Mouse (Mus musculus) erythroblast, embryonic 14.5 days (primary cell): Measurements from ENCODE around the gene Cacna2d3. TPM values are rescaled to one million over a fixed set of nuclear protein-coding genes. Genes with fewer than 3 reads are reported as not detected.

Experiments
- H3K27me3 ChIP-seq: 2 replicates; pipeline ENCODE4 v1.6.1; 2012; ENCODE audit warnings: inconsistent platforms; ENCODE audit not compliant: control insufficient read depth
- H3K36me3 ChIP-seq: 2 replicates; pipeline ENCODE4 v1.6.1; 2012; ENCODE audit warnings: mild to moderate bottlenecking, inconsistent platforms; ENCODE audit not compliant: control insufficient read depth
- H3K4me1 ChIP-seq: 2 replicates; pipeline ENCODE4 v1.6.1; 2012; ENCODE audit warnings: inconsistent platforms; ENCODE audit not compliant: control insufficient read depth
- H3K4me3 ChIP-seq: replicated peaks from 2 replicates; pipeline ENCODE3; 2012; ENCODE audit warnings: moderate library complexity, mild to moderate bottlenecking, inconsistent platforms
- H3K9me3 ChIP-seq: 2 replicates; pipeline ENCODE4 v1.6.1; 2012; ENCODE audit warnings: low read length, inconsistent platforms, mixed read lengths; ENCODE audit not compliant: control insufficient read depth
- GATA1 ChIP-seq: IDR thresholded peaks from 2 replicates; pipeline ENCODE4 v1.6.1; 2012; ENCODE audit warnings: low read length, inconsistent platforms, mixed read lengths
- TAL1 ChIP-seq: IDR thresholded peaks from 3 replicates; pipeline ENCODE4 v1.6.1; 2012; ENCODE audit warnings: low read length, inconsistent platforms, mixed read lengths
- polyA plus RNA-seq: library from polyadenylated mRNA; stranded (reverse); fragments of >175 nt; gene quantifications from 2 replicates; pipeline ENCODE4 v1.2.3, GENCODE M21; 2012

Cacna2d3 gene
- polyA plus RNA-seq, 1 experiment = 0.14 TPM

DNA sequence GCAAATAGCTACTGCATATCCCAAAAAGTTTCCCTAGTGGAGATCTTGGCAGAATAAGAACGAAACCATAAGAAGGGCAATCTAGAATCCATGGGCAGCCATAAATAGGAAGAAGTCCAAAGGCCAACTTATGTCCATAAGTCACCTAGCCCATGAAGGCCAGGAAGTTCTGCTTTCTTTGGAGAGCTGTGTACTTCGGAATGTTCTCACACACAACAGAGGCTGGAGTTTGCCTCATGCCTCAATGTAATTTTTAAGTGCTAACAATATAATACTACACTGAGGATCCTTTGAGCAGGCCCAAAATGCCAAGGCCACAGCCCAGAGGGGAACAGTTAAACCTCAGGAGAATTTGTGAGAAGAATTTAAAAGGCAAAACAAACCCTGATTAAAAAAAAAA lies 257.4 kb downstream of the Cacna2d3 start:
- H3K9me3 ChIP-seq = peaks cover 2% of the 10 kb centered on the region; the same call in 1 of the 2 replicates
- no peaks in the 10 kb centered on the region for H3K4me1 ChIP-seq
- H3K36me3 ChIP-seq = no peaks in the 10 kb centered on the region
- TF ChIP-seq GATA1 = no peak
- no peak for TF ChIP-seq TAL1
- H3K4me3 ChIP-seq = no peak overlapping the region
- no peaks in the 10 kb centered on the region for H3K27me3 ChIP-seq

DNA sequence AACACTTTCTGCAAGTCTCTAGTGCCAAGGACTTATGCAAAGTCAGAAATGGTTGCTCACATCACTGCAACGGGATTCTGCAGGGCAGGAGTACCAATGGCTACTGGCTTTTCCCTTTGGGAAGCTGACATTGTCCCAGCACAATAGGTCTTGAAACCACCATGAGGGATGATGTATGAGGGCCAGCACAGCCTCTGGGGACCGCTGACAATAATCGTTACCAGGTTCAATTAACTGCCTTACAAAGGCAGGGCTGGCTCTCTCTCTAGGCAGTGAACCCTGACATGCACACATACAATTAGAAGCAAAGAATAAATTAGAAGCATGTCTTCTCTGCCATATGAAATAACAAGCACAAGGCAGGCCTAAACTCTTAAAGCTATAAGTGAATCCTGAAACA lies 272.5 kb downstream of the Cacna2d3 start:
- Histone ChIP-seq H3K36me3 (no peaks in the 10 kb centered on the region), H3K9me3 (no peaks in the 10 kb centered on the region; the same call in 1 of the 2 replicates), H3K4me1 (no peaks in the 10 kb centered on the region), H3K27me3 (no peaks in the 10 kb centered on the region), H3K4me3 (no peak overlapping the region)
- no peak for TF ChIP-seq TAL1
- TF ChIP-seq GATA1 = no peak

DNA sequence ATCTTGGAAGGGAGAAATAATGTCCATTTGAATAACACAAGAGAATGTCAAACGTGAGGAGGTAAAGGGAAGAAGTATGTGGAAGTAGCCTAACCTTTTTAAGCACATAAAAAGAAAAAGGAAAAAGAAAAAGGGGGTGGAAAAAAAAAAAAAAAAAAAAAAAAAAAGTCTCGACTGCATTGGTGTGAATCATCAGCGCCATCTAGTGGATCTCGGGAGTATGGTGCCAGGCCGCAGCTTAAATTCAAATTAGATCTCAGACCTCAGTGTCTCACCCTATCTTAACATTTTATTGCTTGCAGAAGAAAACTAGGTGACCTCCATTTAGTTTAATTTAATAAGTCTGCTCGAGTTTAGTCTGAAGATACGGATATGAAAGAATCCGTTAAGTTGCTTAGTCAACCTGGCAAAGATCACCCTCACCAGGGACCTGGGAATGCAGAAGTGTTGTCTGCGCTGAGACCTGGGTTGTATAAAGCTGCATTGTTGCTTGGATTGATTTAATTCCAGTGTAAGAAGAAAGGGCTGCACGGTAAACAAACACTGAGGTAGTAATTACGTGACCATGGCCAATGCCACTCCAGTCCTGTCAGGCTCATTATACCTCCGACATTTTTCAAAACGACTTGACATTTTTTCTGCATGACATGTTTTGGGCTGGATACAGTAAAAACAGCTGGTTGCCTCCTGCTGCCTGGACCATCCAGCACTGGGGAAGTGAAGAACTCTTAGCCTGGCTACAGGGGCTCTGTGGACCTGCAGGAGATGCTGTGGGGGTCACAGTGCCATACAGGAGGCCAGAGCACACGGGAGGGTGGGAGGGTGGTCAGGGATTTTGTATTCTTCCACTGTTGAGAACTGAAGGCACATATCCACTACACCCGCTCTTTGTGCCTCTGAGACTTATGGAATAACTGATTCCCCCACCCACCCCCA lies 278.3 kb downstream of the Cacna2d3 start:
- TF ChIP-seq GATA1 = no peak
- no peak for TF ChIP-seq TAL1
- H3K36me3 ChIP-seq = no peaks in the 10 kb centered on the region
- H3K4me3 ChIP-seq = no peak overlapping the region
- H3K9me3 ChIP-seq = no peaks in the 10 kb centered on the region
- H3K4me1 ChIP-seq = no peaks in the 10 kb centered on the region
- no peaks in the 10 kb centered on the region for H3K27me3 ChIP-seq

DNA sequence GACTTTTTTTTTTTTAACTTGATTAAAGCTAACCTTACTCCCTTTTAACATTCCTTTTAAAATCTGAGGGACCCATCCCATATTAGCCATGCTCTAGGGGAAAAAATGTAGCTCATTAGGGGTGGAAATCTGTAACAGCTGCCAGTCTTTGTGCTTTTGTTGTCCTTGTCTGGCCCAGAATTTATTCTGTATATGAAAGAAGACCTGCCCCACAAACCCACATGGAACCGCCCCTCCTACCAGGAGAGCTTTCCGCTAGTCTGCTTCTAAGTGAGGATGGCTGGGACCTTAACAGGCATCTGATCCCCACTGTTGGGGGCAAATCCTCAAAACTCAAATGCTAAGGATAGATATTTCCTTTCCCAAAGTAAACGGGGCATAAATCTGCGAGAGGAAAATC lies 279.2 kb downstream of the Cacna2d3 start:
- Histone ChIP-seq H3K9me3 (no peaks in the 10 kb centered on the region), H3K27me3 (no peaks in the 10 kb centered on the region), H3K4me1 (no peaks in the 10 kb centered on the region), H3K4me3 (no peak overlapping the region), H3K36me3 (no peaks in the 10 kb centered on the region)
- TF ChIP-seq TAL1 (no peak), GATA1 (no peak)

DNA sequence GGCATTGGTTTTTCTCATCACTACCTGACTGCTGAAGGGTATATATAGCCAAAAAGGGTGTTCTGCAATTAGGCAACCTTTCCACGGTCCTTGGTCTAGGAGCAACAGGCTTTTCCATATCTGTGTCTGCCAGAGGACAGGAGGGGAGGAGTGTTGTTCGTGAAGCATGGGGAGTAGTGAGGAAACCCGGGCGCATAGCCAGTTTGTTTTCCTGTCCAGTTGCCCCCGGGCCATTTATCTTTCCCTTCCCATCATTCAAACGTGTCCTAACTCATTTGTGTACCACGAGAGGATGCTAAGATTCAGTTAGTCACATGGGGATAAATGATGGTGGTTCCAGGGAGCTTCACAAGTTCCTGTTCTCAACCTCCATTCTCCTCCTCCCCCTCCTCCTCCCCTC lies 283.0 kb downstream of the Cacna2d3 start:
- Histone ChIP-seq H3K4me3 (no peak overlapping the region), H3K9me3 (no peaks in the 10 kb centered on the region), H3K4me1 (no peaks in the 10 kb centered on the region), H3K27me3 (no peaks in the 10 kb centered on the region), H3K36me3 (no peaks in the 10 kb centered on the region)
- no peak for TF ChIP-seq GATA1
- no peak for TF ChIP-seq TAL1

DNA sequence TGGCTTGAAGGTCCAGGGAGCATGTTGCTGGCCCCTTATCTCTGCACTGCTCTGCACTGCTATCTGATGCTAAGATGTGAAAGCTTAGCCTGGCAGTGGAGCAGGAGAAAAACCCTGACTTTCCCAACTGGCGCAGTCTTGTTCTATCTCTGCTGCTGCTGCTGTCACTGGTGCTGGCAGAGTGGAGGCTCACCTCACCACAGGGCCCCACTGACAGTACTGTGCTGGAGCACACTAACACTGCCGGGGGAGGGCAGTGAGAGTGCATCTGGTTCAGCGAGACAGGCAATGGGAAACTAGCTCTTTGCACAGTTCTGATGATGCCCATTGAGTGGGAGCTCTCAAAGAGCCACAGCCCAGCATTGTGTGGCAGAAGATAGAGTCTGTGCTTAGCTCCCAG lies 283.4 kb downstream of the Cacna2d3 start:
- TF ChIP-seq GATA1 = no peak
- TF ChIP-seq TAL1 = no peak
- Histone ChIP-seq H3K27me3 (no peaks in the 10 kb centered on the region), H3K4me1 (no peaks in the 10 kb centered on the region), H3K9me3 (no peaks in the 10 kb centered on the region), H3K36me3 (no peaks in the 10 kb centered on the region), H3K4me3 (no peak overlapping the region)

DNA sequence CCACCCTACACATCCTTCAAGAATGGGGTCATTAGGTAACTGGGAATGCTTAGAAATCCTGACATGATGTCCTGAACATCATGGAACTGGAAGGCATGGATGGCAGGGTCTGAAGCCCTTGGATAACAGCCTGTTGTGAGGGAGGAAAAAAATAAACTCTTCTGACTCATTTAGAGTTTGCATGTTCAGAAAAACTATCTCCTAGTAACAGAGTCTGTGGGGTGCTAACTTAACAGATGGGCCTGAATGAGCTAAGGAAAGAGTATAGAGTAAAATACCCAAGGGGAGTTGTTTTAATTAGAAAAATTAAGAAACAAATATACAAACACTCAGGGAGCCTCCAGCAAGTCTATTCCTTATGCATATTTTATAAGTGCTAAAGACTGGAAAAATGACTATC lies 286.5 kb downstream of the Cacna2d3 start:
- no peaks in the 10 kb centered on the region for H3K4me1 ChIP-seq
- no peaks in the 10 kb centered on the region for H3K27me3 ChIP-seq
- H3K9me3 ChIP-seq = no peaks in the 10 kb centered on the region
- H3K36me3 ChIP-seq = no peaks in the 10 kb centered on the region
- H3K4me3 ChIP-seq = no peak overlapping the region
- TF ChIP-seq TAL1 (no peak), GATA1 (no peak)

DNA sequence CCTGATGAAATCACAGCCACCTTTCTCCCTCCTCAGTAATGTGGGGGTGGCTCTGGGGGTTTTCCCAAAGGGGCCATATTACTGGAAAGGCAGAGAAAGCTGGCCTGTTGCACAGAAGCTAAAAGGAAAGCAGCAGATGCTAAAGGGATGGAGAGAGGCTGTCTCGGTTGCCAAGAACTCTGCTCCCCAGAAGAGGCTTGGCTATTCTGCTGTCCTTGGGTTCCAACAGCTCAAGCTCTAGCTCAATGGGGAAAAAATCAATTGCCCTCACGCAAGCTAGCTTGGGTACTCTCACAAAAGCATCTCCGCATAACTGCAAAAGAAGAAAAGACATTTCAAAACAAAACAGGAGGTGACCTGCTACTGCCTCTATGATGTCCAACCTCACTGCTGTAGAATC lies 287.9 kb downstream of the Cacna2d3 start:
- H3K9me3 ChIP-seq = no peaks in the 10 kb centered on the region
- no peak overlapping the region for H3K4me3 ChIP-seq
- TF ChIP-seq TAL1 = no peak
- no peak for TF ChIP-seq GATA1
- H3K36me3 ChIP-seq = no peaks in the 10 kb centered on the region
- no peaks in the 10 kb centered on the region for H3K4me1 ChIP-seq
- no peaks in the 10 kb centered on the region for H3K27me3 ChIP-seq

DNA sequence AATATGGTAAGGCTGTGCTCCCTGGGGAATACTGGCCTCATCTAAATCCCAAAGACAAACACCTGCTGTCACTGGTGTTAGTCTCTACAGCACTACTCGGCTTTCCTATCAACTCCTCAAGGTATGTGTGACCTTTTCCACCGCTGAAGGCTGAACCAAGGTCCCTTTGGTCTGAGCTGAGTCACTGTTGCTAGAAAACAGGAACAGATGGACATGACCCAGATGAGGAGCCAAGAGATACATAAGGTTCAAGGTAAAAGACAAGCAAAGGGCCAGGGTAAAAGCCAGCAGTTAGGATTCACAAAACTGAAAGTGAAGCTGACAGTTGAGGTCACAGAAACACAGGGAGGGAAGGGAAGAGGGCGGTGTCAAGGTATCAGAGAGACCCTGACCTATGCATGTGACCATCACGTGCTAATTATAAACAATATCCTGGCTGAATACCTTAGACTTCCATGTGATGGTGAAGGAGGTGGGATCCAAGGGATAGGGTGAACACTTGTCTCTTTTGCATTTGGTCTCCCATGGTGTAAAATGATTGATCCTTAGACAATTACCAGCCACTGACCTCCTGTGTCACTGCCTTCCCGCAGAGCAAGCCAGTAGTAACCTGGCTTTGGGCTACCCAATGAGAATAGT lies 288.5 kb downstream of the Cacna2d3 start:
- Histone ChIP-seq H3K4me3 (no peak overlapping the region), H3K36me3 (no peaks in the 10 kb centered on the region), H3K9me3 (no peaks in the 10 kb centered on the region), H3K4me1 (no peaks in the 10 kb centered on the region), H3K27me3 (no peaks in the 10 kb centered on the region)
- TF ChIP-seq GATA1 = no peak
- TF ChIP-seq TAL1 = no peak
